Mouse (Mus musculus) adrenal gland (tissue): ENCODE data around the gene Cuedc1.

Experiments
- intact Hi-C: fragments of 180-260 bp; cut with DNase I; formaldehyde crosslinking; loops from one replicate; pipeline ENCODE4 v1.15.1; 2025

The Cuedc1 gene

DNA sequence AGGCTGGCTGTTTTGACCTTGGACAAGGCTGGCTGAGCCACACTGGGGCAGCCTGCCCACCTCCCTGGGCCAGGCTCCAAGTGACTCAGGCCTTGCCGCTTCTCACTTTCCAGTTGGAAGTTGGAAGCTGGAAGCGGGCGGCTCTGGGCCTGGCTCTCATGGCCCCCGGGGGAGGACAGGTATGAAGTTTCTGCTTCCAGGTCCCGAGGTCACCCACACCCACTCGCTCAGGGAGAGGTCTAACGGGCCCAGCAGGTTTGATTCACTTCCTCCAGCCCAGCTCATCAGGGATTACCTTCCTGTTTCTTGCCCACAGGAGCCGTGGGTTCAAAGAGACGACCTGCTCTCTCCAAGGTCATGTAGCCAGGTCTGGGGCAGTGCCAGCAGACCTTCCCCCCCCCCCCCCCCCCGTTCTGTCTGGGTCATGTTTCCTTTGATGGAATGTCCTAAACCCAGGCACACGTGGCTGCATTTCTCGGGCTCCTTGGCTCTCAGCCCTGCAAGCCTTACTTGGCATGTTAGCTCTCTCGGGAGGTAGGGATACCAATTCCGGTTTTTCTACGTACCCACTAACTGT is 67.0 kb downstream of the Cuedc1 start:
- intact Hi-C loops: loop anchor here (5.0 kb wide), 2 partner anchors 68 to 98 kb away; partner anchors contain the start of genes Cuedc1 and Vezf1

DNA sequence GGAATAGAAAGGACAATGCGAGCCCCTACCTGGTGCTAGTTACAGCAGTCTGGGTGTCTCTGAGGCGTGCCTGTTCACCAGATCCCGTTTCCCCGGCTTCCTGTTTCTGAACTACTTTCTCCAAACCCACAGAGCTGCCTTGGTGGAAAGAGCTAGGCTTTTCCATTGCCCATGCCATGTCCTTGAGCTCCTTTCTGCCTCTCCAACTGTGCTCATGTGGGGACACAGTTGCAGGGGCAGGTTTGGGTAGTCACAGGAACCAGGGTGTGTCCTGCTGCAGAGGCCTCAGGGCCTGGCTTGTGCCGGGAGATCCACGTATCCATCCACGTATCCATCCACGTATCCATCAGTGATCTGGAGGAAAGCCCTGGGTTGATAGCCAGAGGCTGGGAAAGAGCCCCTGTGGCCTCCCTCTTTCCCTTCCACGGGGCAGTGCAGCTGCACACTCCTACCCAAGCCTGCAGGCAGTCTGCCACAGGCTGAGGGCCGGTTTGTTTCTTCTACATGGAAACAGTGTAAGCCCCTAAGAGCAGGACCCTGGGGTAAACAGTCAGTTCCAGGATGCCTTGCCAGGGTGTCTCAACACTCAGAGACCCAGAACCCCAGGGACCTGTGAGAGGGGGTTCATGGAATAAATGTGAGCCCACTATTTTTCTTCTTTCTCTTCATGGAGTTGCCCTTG is 68.0 kb downstream of the Cuedc1 start:
- intact Hi-C loops: no loop called here

- intact Hi-C loops: no loop called here
These were observed 68.6 kb downstream of the Cuedc1 start for GRCm38 (mm10) chr11:88166471-88166870.

DNA sequence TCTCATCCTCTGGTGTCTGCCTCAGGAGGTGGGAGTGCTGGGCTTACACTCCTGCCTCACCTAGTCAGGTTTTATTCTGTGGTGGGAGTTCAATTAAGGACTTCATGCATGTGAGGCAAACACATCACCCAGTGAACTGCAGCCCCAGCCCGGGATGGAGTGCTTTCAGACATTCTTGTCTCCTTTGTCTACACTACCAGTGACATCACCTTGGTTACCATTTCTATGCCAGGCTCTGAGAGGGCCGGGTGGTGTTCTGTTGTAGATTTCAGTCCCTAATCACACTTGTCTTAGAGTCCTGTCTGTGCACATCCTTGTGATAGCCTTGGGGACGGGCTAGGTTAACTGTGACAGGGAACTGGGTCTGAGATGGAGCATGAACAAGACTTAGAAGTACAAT is 70.8 kb downstream of the Cuedc1 start:
- intact Hi-C loops: no loop called here

GRCm38 (mm10) chr11:88169531-88170040 is 71.7 kb downstream of the Cuedc1 start:
- intact Hi-C loops: no loop called here

- intact Hi-C loops: no loop called here
These were observed 72.7 kb downstream of the Cuedc1 start for GRCm38 (mm10) chr11:88170606-88171005.

GRCm38 (mm10) chr11:88171876-88172442 is 74.1 kb downstream of the Cuedc1 start:
- intact Hi-C loops: no loop called here

DNA sequence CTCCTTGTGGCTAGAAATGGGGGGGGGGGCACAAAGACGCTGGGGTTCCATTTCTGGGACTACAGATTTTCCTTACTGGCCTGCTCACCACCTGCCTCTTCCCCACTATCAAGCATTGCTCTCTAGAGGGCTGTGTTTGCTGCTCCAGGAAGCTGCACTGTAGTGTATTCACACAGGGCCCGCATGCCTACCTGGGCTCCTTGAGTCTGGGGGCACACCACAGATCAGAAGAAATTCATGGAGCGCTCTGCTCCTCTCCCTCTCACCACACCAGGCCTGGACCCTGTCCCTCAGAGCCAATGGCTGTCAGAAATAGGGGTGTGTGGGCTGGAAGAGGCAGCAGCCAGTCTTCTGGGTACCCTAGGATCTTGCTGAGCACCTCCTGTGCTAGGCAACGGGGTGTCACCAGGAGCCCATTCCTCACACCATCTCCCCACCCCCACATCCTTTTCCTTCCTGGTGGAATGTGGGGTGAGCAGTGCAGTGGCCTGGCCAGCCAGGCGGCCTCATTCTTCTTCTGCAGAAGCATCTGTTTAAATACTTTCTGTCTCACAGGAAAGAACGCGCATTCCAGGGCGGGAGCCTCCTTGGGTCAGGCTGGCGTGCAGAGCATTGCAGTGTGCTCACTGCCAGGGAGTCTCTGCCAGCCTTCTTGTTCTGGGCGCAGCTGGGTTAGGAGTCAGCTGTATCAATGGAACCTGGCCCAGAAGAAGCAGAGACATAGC is 74.9 kb downstream of the Cuedc1 start:
- intact Hi-C loops: no loop called here

DNA sequence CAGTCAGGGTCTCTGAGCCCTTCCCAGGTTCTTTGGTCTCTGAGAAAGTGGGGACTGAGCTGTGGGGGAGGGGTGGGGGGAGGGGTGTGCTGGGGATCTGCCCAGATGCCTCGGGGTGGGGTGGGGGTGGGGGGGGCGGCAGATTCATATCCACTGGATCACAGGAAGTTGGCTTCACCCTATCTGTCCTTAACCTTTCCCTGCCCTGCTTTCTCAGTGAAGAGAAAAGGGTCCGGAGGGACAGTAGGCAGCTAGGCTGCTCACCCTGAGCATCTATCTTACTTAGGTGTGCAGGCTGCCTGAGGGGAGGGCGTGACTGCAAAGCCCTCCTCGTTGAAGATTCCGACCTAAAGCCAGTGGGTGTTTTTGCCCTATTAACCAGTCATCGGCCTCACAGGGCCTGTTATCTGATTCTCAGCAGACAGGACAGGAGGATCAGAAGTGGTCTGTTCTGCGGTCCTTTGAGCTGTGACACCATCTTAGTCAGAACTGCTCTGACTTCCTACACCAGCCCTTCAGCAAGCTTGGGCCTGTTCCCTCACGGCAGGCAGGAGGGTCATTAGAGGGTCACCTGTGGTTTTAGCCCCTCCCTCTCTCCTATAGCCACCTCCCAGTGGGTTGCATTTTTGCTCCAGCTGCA is 75.6 kb downstream of the Cuedc1 start:
- intact Hi-C loops: no loop called here

GRCm38 (mm10) chr11:88180467-88180958 is 82.7 kb downstream of the Cuedc1 start:
- intact Hi-C loops: no loop called here

GRCm38 (mm10) chr11:88180959-88181619 is 83.2 kb downstream of the Cuedc1 start:
- intact Hi-C loops: no loop called here

- intact Hi-C loops: no loop called here
These were observed 86.8 kb downstream of the Cuedc1 start for GRCm38 (mm10) chr11:88184632-88185180.

- intact Hi-C loops: no loop called here
These were observed 88.5 kb downstream of the Cuedc1 start for GRCm38 (mm10) chr11:88186078-88186946.

GRCm38 (mm10) chr11:88186947-88187243 is 89.0 kb downstream of the Cuedc1 start:
- intact Hi-C loops: no loop called here

GRCm38 (mm10) chr11:88187417-88188133 is 89.7 kb downstream of the Cuedc1 start:
- intact Hi-C loops: no loop called here

- intact Hi-C loops: no loop called here
These were observed 90.4 kb downstream of the Cuedc1 start for GRCm38 (mm10) chr11:88188216-88188615.

DNA sequence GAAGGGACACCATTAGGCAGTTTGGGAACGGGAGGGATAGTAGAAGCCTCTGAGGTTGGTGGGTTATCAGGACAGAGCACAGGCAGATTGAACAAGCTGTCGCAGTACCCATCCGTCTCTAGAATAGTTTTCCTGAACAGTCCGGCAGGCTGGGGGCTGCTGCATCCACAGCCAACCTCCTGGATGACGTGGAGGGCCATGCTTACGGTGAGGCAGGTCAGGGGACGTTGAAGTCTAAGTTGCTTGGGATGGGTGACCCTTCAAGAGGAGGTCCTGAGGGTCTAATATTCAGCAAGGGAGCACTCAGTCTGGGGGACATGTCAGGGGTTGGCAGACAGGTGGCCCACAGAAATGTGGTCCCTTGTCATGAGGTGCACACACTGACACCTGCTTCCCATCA is 90.8 kb downstream of the Cuedc1 start:
- intact Hi-C loops: no loop called here

DNA sequence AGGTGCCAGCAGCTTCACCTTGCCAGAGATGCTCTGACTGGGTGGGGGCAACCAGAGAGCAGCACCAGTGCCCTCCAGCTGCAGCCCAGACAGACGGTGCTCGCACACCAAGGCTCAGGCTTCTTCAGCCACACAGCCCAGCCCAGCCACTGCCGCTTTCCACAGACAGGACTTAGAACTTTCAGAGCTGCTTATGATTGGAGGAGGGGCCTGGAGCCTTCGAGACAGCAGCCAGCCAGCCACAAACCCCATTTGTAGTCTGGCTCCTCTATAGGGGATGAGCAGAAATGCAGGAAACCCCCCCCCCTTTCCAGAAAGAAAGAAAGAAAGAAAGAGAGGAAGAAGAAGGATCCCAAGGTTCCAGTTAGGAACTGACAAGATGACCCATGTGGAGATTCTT is 94.7 kb downstream of the Cuedc1 start:
- intact Hi-C loops: no loop called here
